Mouse (Mus musculus) CD8-positive naive resting alpha-beta T cell, adult 2 months (primary cell): ENCODE results near the gene Rnf5.

Experiments
- DNase-seq, 2 experiments: peaks; one replicate each; pipeline ENCODE4 v3.0.0; 2022; ENCODE audit warnings: low read depth in 2 of 2, low spot score in 2 of 2

Rnf5 gene

DNA sequence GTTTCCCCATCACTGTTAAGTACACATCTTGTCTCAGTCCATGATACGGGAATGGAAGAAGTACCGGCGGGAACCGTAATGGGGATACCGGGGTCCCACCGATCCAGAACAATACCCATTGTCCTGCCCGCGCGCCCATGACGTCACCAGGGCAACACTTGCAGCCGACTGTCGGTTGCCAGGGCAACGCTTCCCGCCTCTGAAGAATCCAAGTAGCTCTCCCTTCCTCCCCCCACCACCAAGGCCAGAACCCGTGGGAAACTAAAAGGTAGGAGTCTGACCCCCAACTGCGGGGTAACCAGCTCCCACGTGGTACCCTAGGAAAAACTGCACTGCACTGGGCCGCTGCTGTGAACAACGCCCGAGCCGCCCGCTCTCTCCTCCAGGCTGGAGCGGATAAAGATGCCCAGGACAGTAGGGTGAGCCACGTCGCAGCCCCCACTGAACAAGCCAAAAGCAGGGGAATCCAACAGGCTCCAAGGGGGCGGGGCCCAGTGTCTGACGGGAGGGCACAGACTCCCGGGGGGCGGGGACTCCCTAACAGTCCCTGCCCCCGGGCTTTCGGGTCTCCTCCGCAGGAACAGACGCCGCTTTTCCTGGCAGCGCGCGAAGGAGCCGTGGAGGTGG lies 16.6 kb downstream of the Rnf5 start:
- peak in 1 of 2 experiments; percentile 35 for DNase-seq

DNA sequence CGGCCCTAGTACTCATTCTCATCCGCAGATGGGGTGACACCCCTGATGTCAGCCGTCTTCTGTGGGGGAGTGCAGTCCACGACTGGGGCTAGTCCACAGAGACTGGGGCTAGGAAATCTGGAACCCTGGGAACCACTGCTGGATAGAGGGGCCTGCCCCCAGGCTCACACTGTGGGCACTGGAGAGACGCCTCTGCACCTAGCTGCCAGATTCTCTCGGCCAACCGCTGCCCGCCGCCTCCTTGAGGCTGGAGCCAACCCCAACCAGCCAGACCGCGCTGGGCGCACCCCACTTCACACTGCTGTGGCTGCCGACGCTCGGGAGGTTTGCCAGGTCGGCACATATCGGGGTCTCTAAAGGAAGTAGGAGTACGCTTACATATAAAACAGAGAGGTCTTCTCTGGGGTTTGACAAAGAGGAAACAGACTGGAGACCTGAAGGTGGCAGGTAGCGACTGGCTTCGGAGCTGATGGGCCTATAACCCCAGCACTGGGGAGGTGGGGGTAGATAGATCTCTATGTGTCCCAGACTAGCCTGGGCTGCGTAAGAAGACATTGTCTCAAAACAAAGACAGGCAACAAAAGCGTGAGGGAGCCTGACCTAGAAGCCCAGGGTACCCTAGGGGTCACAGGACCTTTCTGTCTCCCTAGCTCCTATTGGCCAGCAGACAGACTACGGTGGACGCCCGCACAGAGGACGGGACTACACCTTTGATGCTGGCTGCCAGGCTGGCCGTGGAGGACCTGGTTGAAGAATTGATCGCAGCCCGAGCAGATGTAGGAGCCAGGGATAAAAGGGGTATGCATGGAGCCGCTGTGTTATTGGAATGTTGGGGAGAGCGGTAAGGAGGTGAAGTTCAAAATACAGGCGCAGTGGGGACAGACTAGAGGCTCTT lies 17.4 kb downstream of the Rnf5 start:
- no peak for DNase-seq

DNA sequence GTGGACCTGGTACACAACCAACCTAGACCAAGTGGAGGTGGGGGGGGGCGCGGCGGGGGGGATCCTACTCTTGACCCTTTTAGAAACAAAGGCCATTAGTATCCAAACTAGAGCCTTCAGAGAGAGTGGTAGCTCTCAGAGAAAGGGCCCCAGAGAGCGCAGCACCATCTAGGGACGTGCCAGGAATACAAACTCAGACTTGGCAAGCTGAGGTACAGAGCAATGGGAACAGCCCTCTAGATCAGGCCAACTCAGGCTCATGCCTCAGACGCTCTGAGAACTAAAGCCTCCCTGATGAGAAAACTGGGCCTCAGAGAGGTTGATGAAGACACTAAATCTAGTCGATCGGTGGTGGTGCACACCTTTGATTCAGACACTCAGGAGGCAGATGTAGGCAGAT lies 18.4 kb downstream of the Rnf5 start:
- DNase-seq, result no peak

DNA sequence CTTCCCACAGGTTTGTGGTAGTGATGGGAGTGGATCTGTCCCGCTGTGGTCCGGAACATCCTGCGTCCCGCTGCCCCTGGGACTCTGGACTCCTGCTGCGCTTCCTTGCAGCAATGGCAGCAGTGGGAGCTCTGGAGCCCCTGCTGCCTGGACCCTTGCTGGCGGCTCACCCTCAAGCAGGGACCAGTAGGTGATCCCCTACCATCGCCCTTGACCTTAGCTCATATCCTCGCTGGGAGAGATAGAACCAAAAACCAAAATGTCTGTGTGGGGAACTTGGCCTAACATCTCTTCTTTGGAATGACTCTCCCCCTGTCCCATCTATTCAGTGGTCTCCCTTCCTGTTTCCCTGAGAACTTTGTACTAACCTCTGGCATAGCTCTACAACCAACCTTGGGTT lies 19.7 kb downstream of the Rnf5 start:
- DNase-seq, result no peak

GRCm38 (mm10) chr17:34583397-34583796 lies 20.1 kb downstream of the Rnf5 start:
- no peak for DNase-seq

DNA sequence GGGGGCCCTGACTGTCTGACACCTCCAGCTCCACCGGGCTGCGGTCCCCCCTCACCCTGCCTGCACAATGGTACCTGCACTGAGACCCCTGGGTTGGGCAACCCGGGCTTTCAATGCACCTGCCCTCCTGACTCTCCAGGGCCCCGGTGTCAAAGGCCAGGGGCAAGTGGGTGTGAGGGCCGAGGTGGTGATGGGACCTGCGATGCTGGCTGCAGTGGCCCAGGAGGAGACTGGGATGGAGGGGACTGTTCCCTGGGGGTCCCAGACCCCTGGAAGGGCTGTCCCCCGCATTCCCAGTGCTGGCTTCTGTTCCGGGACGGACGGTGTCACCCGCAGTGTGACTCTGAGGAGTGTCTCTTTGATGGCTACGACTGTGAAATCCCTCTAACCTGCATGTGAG lies 21.0 kb downstream of the Rnf5 start:
- no peak for DNase-seq

GRCm38 (mm10) chr17:34578070-34578469 lies 25.4 kb downstream of the Rnf5 start:
- no peak for DNase-seq

- DNase-seq, result no peak
Observed at GRCm38 (mm10) chr17:34576577-34576976, 26.9 kb downstream of the Rnf5 start.

GRCm38 (mm10) chr17:34572361-34572760 lies 31.1 kb downstream of the Rnf5 start:
- no peak for DNase-seq

DNA sequence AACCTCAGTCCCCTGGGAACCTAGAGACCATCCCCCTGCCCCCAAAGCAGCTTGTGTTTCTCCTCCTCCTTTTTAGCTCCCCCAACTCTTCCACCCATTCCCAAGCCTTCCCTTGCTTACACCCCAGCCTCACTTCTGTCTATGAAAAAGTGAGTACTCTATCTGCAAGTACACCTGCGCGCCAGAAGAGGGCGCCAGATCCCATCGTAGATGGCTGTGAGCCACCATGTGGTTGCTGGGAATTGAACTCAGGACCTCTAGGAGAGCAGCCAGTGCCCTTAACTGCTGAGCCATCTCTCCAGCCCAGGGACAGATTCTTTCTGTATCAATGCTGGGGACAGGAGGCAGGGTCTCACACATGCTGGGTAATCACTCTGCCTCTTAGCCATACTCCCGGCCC lies 31.6 kb downstream of the Rnf5 start:
- DNase-seq, result no peak

DNA sequence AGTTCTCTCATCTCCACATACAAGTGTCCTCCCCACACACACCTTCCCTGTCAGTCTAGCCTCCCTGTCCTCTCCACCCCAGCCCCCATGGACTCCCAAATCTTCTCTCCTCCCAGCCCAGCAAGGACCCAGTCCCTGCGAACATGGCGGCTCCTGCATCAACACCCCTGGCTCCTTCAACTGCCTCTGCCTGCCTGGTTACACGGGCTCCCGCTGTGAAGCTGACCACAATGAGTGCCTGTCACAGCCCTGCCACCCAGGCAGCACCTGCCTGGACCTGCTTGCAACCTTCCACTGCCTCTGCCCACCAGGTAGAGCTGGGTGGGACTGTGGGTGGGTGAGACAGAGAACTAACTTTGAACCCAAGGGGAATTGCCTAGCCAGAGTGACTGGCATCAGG lies 33.6 kb downstream of the Rnf5 start:
- DNase-seq, result no peak

DNA sequence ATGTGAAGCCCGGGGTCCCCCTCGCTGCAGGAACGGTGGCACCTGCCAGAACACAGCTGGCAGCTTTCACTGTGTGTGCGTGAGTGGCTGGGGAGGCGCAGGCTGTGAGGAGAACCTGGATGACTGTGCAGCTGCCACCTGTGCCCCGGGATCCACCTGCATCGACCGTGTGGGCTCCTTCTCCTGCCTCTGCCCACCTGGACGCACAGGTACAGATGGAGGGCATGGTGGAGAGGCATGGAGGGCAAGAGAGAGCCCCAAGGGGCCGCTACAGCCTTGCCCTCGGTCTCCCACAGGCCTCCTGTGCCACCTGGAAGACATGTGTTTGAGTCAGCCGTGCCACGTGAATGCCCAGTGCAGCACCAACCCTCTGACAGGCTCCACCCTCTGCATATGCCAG lies 35.1 kb downstream of the Rnf5 start:
- DNase-seq, result no peak

GRCm38 (mm10) chr17:34567311-34567710 lies 36.2 kb downstream of the Rnf5 start:
- DNase-seq, result no peak

- DNase-seq, result no peak
Observed at GRCm38 (mm10) chr17:34564796-34565195, 38.7 kb downstream of the Rnf5 start.

GRCm38 (mm10) chr17:34564003-34564421 lies 39.5 kb downstream of the Rnf5 start, which contains the start of gene Notch4:
TSS of gene Notch4 (plus strand) at chr17:34564268.
- DNase-seq, result no peak

GRCm38 (mm10) chr17:34563354-34563753 lies 40.1 kb downstream of the Rnf5 start:
- no peak for DNase-seq

GRCm38 (mm10) chr17:34562595-34562994 lies 40.9 kb downstream of the Rnf5 start:
- no peak for DNase-seq

DNA sequence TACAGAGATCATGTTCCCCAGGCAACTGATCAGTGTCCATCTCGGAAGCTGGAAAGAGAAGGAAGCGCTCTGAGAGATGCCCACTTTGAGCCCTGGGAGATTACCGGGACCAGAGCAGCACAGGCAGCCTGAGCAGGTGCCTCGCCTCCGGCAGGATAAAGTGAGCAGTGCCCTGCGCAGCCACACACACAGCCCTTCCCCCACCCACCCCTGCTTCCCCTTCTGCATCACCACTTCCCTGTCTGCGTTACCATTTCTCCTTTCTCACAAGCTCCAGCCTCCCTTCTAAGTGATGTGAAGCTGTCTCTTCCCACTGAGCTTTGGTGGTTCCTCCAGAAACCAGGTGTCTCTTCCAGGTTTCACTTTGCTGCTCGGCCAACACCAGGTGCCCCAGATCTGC lies 42.3 kb downstream of the Rnf5 start:
- DNase-seq, result no peak

GRCm38 (mm10) chr17:34560438-34560837 lies 43.1 kb downstream of the Rnf5 start:
- DNase-seq, result no peak

GRCm38 (mm10) chr17:34559895-34560294 lies 43.6 kb downstream of the Rnf5 start:
- no peak for DNase-seq

DNA sequence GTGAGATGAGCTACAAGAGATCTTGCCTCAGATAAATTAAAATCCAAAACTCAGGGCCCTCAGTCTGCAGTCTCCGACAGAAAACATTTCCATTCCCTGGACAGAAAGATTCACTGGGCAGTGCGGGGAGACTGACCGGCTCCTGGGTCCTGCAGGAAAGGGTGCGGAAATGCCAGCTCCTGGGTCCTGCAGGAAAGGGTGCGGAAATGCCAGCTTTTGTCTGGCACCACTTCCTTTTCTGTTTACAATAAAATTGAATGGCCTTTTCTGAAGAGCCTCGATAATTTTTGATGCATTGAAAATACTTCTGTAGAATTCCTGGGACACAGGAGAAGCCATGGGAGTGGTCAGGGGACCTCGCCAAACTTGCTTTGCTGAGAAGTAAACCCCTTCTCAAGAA lies 44.4 kb downstream of the Rnf5 start:
- DNase-seq, result no peak

- DNase-seq, result no peak
Observed at GRCm38 (mm10) chr17:34557411-34557810, 46.1 kb downstream of the Rnf5 start.

- DNase-seq, result no peak
Observed at GRCm38 (mm10) chr17:34556406-34556805, 47.1 kb downstream of the Rnf5 start.
